Mouse (Mus musculus): Measurements from ENCODE around the gene Upk2.
"Not testable (repeated sequence)": the region's sequence is repeated elsewhere in the genome, so short reads cannot be mapped to it uniquely, and the experiment has no call there.

Gene Upk2

DNA sequence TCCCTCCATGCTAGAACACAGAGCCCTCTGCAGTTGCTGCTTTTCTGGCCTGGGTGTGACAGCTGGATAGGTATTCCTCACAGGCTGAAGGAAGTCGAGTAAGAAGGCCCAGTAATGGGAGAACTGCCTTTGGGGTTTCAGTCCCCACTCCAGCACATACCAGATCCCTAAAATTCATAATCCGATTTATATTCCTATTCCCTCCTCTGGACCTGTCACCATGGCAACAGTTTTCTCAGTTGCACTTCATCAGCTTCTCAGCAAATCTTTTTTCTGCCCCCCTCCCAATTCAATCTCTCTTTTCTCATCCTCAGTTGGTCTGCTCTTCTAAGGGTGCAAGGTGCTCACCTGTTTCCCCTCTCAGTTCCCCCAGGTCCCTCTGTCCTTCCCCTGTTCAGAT, 14.0 kb upstream of the Upk2 start:
- no peak for DNase-seq (ENCODE audit: low read depth, low spot score)

DNA sequence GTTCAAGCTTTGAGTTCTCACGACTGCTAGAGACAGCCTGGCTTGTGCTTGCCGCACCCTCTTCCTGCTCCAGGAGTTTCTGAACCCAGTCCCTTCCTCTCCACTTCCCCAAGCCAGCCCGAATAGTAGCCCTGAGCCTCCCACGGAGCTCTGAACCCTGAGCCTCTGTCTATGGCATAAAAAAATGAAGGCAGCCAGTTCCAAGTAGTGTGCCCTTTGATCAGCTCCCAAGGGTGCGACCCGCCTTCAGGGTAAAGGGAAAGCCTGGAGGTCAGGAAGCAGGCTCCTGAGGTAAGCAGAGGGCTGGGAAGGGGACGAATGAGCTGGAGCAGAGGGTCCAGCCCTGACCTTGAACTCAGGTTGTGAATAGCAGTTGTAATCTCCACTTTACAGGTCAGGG, 13.4 kb upstream of the Upk2 start:
- DNase-seq (ENCODE audit: low read depth, low spot score), result no peak

GRCm38 (mm10) chr9:44461950-44462349, 7.2 kb upstream of the Upk2 start:
- DNase-seq (ENCODE audit: low read depth, low spot score), result no peak

- DNase-seq (ENCODE audit: low read depth, low spot score), result no peak
Measured at GRCm38 (mm10) chr9:44457035-44457742, 2.4 kb upstream of the Upk2 start.

- DNase-seq (ENCODE audit: low read depth, low spot score), result peak; percentile 61
Measured at GRCm38 (mm10) chr9:44454132-44454890, 465 bp downstream of the Upk2 start.

DNA sequence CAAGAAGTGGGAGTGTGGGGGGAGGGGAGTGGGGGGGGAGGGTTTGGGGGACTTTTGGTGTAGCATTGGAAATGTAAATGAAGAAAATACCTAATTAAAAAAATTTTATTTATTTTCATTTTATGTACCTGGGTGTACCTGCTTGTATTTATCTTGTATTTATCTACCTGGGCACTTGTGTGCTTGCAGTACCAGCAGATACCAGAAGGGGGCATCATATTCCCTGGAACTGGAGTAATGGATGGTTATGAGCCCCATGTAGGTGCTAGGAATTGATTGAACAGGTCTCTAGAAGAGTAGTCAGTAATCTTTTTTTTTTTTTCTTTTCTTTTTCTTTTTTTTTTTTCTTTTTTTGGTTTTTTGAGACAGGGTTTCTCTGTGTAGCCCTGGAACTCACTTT, 4.4 kb downstream of the Upk2 start:
- no peak for DNase-seq (ENCODE audit: low read depth, low spot score)

DNA sequence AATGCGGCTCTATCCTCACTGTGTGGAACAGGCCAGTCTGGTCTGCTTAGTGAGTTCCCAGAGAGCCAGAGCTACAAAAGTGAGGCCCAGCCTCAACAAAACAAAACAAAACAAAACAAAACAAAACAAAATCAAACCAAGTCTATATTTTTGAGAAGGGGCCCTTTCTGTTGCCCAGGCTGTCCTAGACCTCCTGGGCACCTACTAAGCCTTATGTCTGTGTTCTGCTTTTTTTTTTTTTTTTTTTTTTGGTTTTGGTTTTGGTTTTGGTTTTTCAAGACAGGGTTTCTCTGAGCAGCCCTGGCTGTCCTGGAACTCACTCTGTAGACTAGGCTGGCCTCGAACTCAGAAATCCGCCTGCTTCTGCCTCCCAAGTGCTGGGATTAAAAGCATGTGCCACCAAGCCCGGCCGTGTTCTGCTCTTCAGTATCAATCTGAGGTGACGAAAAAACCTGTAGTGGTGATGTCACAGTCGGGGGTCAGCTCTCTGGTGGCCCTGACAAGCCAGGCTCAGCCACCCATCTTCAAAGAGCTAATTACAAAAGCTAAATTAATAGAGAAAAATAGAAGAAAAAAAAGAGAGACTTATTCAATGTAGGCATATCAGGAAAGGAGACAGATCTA, 10.3 kb downstream of the Upk2 start:
- not testable (repeated sequence) for DNase-seq (ENCODE audit: low read depth, low spot score)

- peak; percentile 61 for DNase-seq (ENCODE audit: low read depth, low spot score)
Measured at GRCm38 (mm10) chr9:44440961-44441360, 13.8 kb downstream of the Upk2 start, which contains the start of gene Foxr1. Gene Foxr1 (minus strand): TSS chr9:44441136.

- DNase-seq (ENCODE audit: low read depth, low spot score), result no peak
Measured at GRCm38 (mm10) chr9:44435747-44436146, 19.0 kb downstream of the Upk2 start.

- DNase-seq (ENCODE audit: low read depth, low spot score), result no peak
Measured at GRCm38 (mm10) chr9:44432577-44433185, 22.1 kb downstream of the Upk2 start.

DNA sequence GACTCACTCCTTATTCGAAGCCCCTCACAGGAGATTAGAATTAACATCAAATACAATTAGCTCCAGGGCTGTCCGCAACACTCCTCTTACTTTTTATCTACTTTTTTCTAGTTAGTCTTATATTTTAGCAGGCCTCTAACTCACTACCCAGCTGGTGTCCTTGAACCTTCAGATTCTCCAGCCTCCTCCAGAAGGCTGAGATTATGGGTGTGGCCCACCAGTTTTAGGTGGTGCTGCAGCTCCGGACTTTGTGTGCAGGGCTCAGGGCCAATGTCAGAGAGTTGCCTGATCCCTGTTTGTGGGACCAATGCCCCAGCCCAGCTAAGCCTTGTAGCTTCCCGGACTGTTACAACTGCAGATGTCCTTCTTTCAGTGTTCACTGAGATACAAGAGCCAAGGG, 31.2 kb downstream of the Upk2 start:
- DNase-seq (ENCODE audit: low read depth, low spot score), result no peak

DNA sequence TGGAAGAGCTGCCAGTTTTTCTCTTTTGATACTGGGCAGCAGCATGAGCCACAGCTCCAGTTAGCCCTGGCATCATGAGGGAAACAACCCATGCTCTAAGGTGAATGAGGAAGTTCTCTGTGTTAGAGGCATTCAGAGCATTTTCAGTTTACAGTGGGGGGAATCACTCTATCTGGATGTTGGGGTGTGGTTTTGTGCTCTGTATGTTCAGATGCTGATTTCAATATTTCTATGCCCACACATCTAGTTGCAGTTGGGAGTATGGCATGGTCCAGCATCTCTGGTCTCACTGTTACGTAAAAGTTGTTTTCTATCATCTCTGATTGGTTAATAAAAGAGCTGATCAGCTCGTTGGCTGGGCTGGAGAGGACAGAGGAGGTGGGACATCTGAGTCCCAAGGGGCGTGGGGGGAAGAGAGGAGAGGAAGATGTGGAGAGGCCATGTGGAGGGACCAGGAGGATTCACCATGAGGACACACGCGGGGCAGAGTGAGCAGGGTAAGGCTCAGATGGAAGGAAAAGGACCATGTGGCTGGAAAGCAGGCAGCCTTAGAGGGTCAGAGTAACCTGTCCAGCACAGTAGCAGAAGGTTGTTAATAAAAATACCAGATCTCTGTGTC, 34.4 kb downstream of the Upk2 start:
- no peak for DNase-seq (ENCODE audit: low read depth, low spot score)

DNA sequence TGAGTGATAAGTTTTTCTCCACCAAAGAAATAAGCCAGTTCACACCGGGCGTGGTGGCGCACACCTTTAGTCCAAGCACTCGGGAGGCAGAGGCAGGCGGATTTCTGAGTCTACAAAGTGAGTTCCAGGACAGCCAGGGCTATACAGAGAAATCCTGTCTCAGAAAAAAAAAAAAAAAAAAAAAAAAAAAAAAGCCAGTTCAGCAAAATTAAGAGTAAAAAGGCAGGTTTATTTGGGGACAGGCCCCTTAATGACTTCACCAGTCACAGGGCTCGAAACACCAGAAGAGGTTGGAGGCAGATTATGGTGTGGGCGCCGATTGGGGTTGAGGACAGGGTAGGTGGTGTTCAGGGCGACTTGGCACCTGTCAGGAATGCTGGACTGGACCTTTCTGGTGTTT, 35.0 kb downstream of the Upk2 start:
- DNase-seq (ENCODE audit: low read depth, low spot score), result not testable (repeated sequence)

- DNase-seq (ENCODE audit: low read depth, low spot score), result peak; percentile 61
Measured at GRCm38 (mm10) chr9:44418519-44419385, 36.0 kb downstream of the Upk2 start, which contains the start of gene Ccdc84. Gene Ccdc84 (minus strand): TSS chr9:44418569.

- DNase-seq (ENCODE audit: low read depth, low spot score), result no peak
Measured at GRCm38 (mm10) chr9:44417892-44418363, 36.8 kb downstream of the Upk2 start.

GRCm38 (mm10) chr9:44417156-44417891, 37.5 kb downstream of the Upk2 start:
- no peak for DNase-seq (ENCODE audit: low read depth, low spot score)

GRCm38 (mm10) chr9:44412781-44413180, 42.0 kb downstream of the Upk2 start:
- DNase-seq (ENCODE audit: low read depth, low spot score), result no peak

DNA sequence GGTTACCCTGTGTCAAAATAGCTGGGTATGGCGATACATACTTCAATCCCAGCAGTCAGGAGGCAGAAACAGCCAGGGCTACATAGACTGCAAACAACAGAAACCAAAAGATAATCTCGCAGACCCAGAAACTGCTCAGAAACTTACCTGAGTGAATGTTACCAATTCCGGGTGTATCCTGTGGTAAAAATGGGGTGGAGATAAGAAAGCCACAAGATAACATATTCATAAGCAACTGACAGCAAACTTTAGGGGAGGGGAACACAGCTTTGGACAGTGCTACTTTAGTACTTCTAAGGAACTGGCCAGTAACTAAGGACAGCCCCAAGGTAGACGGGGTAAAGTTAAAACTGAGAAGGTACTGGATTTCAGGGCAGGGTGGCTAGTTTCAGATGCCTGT, 42.5 kb downstream of the Upk2 start:
- no peak for DNase-seq (ENCODE audit: low read depth, low spot score)

DNA sequence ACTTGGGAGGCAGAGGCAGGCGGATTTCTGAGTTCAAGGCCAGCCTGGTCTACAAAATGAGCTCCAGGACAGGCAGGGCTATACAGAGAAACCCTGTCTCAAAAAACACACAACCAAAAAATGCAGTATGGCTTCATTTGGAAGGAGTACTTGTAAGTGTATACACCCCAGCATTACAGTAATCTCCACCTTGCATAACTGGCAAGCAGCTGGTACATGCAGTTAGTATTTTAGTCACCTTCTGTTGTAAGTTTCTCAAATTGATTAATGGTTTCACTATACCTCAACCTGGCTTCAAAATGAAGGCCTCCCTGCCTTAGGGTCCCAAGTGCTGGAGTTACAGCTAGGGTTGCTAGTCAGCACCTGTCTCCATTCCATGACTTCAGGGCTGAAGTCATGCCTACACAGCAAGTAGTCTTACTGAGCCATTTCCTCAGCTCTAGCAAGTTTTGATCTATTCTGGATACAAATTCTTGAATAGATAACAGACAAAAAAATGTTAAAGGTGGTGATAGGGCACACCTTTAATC, 43.1 kb downstream of the Upk2 start:
- no peak for DNase-seq (ENCODE audit: low read depth, low spot score)
